Mouse (Mus musculus) bone marrow, adult 2 months (tissue): ENCODE data around the gene Tcf3. TPM values are rescaled to one million over a fixed set of nuclear protein-coding genes. Genes with fewer than 3 reads are reported as not detected.
A peak's percentile ranks its signal among the peaks of the same experiment; 100 is the strongest.

Experiments
- H3K27ac ChIP-seq: fragments of 200-500 bp; 2 replicates; pipeline ENCODE4 v1.5.1; 2012; ENCODE audit warnings: low read depth, mild to moderate bottlenecking, control low read depth, inconsistent platforms, low read length; ENCODE audit not compliant: control insufficient read depth, poor library complexity, insufficient read depth
- H3K4me1 ChIP-seq: fragments of 200-500 bp; 2 replicates; pipeline ENCODE4 v1.6.1; 2011; ENCODE audit warnings: low read length; ENCODE audit not compliant: control insufficient read depth, insufficient read depth
- H3K4me3 ChIP-seq: fragments of 200-500 bp; replicated peaks from 2 replicates; pipeline ENCODE3; 2011; ENCODE audit warnings: mild to moderate bottlenecking, low read depth, low read length, control low read depth; ENCODE audit not compliant: control insufficient read depth
- CTCF ChIP-seq: fragments of 200-500 bp; IDR thresholded peaks from 2 replicates; pipeline ENCODE4 v1.5.1; 2011; ENCODE audit warnings: low read length, control low read depth; ENCODE audit not compliant: control insufficient read depth, insufficient read depth
- POLR2A ChIP-seq: fragments of 200-500 bp; IDR thresholded peaks from 2 replicates; pipeline ENCODE4 v1.6.1; 2011; ENCODE audit warnings: low read depth, mild to moderate bottlenecking, control low read depth, low read length, borderline replicate concordance; ENCODE audit not compliant: control insufficient read depth
- WGBS: fragments of 180-500 bp; shearing (Covaris S2); methylation state at CpG from one replicate; pipeline ENCODE4 v1.1.7; 2018; 5-methylcytosine and 5-hydroxymethylcytosine counted together
- polyA plus RNA-seq: library from polyadenylated mRNA; stranded (reverse); fragments of >200 nt; gene quantifications from 2 replicates; pipeline ENCODE4 v1.2.4, GENCODE M21; 2011; ENCODE audit warnings: low replicate concordance; ENCODE audit not compliant: missing spikeins, insufficient read depth, insufficient read length

Tcf3 gene
- polyA plus RNA-seq, 1 experiment: 138 TPM

GRCm38 (mm10) chr10:80392687-80393086, 40.8 kb downstream of the Tcf3 start:
- Histone ChIP-seq H3K27ac (no peak overlapping the region), H3K4me1 (peaks cover 1% of the 10 kb centered on the region; the same call in 1 of the 2 replicates), H3K4me3 (no peak overlapping the region)
- no peak for TF ChIP-seq POLR2A
- no peak for TF ChIP-seq CTCF
- 95% methylated on average over 5 of the region's 5 CpGs for WGBS

GRCm38 (mm10) chr10:80390697-80391096, 42.8 kb downstream of the Tcf3 start:
- H3K4me3 ChIP-seq: no peak overlapping the region
- no peak for TF ChIP-seq POLR2A
- no peak for TF ChIP-seq CTCF
- 87% methylated on average over 9 of the region's 9 CpGs for WGBS
- peaks cover 3% of the 10 kb centered on the region; the same call in 1 of the 2 replicates for H3K4me1 ChIP-seq
- no peak overlapping the region for H3K27ac ChIP-seq

- no peak overlapping the region for H3K27ac ChIP-seq
- peaks cover 3% of the 10 kb centered on the region; the same call in 1 of the 2 replicates for H3K4me1 ChIP-seq
- 43% methylated on average over 4 of the region's 4 CpGs for WGBS
- no peak overlapping the region for H3K4me3 ChIP-seq
- TF ChIP-seq CTCF (no peak), POLR2A (no peak)
These were observed 44.2 kb downstream of the Tcf3 start for GRCm38 (mm10) chr10:80389185-80389708.

GRCm38 (mm10) chr10:80388731-80389130, 44.7 kb downstream of the Tcf3 start:
- H3K27ac ChIP-seq: no peak overlapping the region
- WGBS: 42% methylated on average over 2 of the region's 2 CpGs

GRCm38 (mm10) chr10:80387522-80387959, 45.9 kb downstream of the Tcf3 start, which contains the start of gene Mex3d:
Mex3d (minus strand) TSS chr10:80387659.
- Histone ChIP-seq H3K27ac (no peak within 1 kb of the TSS; the same call in 1 of the 2 replicates), H3K4me1 (peaks cover 4% of the 10 kb centered on the region; the same call in 1 of the 2 replicates), H3K4me3 (peak within 1 kb of the TSS; percentile 58)
- WGBS: 10% methylated on average over 42 of the region's 61 CpGs
- TF ChIP-seq CTCF (no peak), POLR2A (peak; percentile 35; the same call in 1 of the 2 replicates)

More at GRCm38 (mm10) chr10:80388731-80389130, 44.7 kb downstream of the Tcf3 start:
- no peak for TF ChIP-seq POLR2A
- no peak for TF ChIP-seq CTCF
- no peak overlapping the region for H3K4me3 ChIP-seq
- H3K4me1 ChIP-seq: peaks cover 4% of the 10 kb centered on the region; the same call in 1 of the 2 replicates

- peaks cover 4% of the 10 kb centered on the region; the same call in 1 of the 2 replicates for H3K4me1 ChIP-seq
- peak overlapping the region; percentile 58 for H3K4me3 ChIP-seq
- WGBS: 8% methylated on average over 90 of the region's 94 CpGs
- TF ChIP-seq CTCF (no peak), POLR2A (no peak)
- H3K27ac ChIP-seq: no peak overlapping the region; the same call in 1 of the 2 replicates
These were observed 46.5 kb downstream of the Tcf3 start for GRCm38 (mm10) chr10:80386735-80387471.

GRCm38 (mm10) chr10:80385811-80386734, 47.4 kb downstream of the Tcf3 start:
- Histone ChIP-seq H3K27ac (no peak overlapping the region; the same call in 1 of the 2 replicates), H3K4me1 (peaks cover 4% of the 10 kb centered on the region; the same call in 1 of the 2 replicates), H3K4me3 (peak overlapping the region; percentile 37)
- TF ChIP-seq POLR2A (no peak), CTCF (no peak)
- 32% methylated on average over 34 of the region's 34 CpGs for WGBS

- 71% methylated on average over 7 of the region's 7 CpGs for WGBS
- Histone ChIP-seq H3K4me1 (peaks cover 4% of the 10 kb centered on the region; the same call in 1 of the 2 replicates), H3K27ac (no peak overlapping the region), H3K4me3 (no peak overlapping the region)
- TF ChIP-seq CTCF: no peak
These were observed 48.1 kb downstream of the Tcf3 start for GRCm38 (mm10) chr10:80385310-80385709.

GRCm38 (mm10) chr10:80384709-80385108, 48.7 kb downstream of the Tcf3 start:
- no peak overlapping the region for H3K27ac ChIP-seq
- no peak overlapping the region for H3K4me3 ChIP-seq
- 73% methylated on average over 7 of the region's 7 CpGs for WGBS
- peaks cover 4% of the 10 kb centered on the region; the same call in 1 of the 2 replicates for H3K4me1 ChIP-seq
- TF ChIP-seq POLR2A (no peak), CTCF (no peak)
